Mouse (Mus musculus) hindbrain, embryonic 12.5 days (tissue): ENCODE data around the gene Pdxdc1. TPM values are rescaled to one million over a fixed set of nuclear protein-coding genes. Genes with fewer than 3 reads are reported as not detected.
A peak's percentile ranks its signal among the peaks of the same experiment; 100 is the strongest.
"Not testable (repeated sequence)": the region's sequence is repeated elsewhere in the genome, so short reads cannot be mapped to it uniquely, and the experiment has no call there.

Experiments
- ATAC-seq: fragments of 200-750 bp; cut with Nextera tagmentation; 2 replicates; pipeline ENCODE4 v1.8.0; 2017; ENCODE audit warnings: moderate TSS enrichment; ENCODE audit not compliant: low FRiP score
- H3K27ac ChIP-seq: fragments of 300-500 bp; sonication (generic); 2 replicates; pipeline ENCODE4 v1.5.1; 2016; ENCODE audit warnings: mild to moderate bottlenecking
- H3K27me3 ChIP-seq: fragments of 300-500 bp; sonication (generic); 2 replicates; pipeline ENCODE4 v1.6.1; 2016; ENCODE audit warnings: mild to moderate bottlenecking
- H3K36me3 ChIP-seq: fragments of 300-500 bp; sonication (generic); 2 replicates; pipeline ENCODE4 v1.6.1; 2016; ENCODE audit warnings: mild to moderate bottlenecking
- H3K4me1 ChIP-seq: fragments of 300-500 bp; sonication (generic); 2 replicates; pipeline ENCODE4 v1.6.1; 2016
- H3K4me2 ChIP-seq: fragments of 300-500 bp; sonication (generic); replicated peaks from 2 replicates; pipeline ENCODE4 v1.6.1; 2016; ENCODE audit warnings: mild to moderate bottlenecking
- H3K4me3 ChIP-seq: fragments of 300-500 bp; sonication (generic); 2 replicates; pipeline ENCODE4 v1.5.1; 2016; ENCODE audit warnings: mild to moderate bottlenecking
- H3K9ac ChIP-seq: fragments of 300-500 bp; sonication (generic); 2 replicates; pipeline ENCODE4 v1.6.1; 2016; ENCODE audit warnings: mild to moderate bottlenecking, moderate library complexity
- H3K9me3 ChIP-seq: fragments of 300-500 bp; sonication (generic); replicated peaks from 2 replicates; pipeline ENCODE4 v1.6.1; 2016; ENCODE audit warnings: mild to moderate bottlenecking
- WGBS: fragments of 180-500 bp; shearing (Covaris S2); methylation state at CpG from one replicate; pipeline ENCODE4 v1.1.7; 2016; 5-methylcytosine and 5-hydroxymethylcytosine counted together
- polyA plus RNA-seq: library from polyadenylated mRNA; unstranded; fragments of >200 nt; fragmentation: Nextera tagmentation; extraction: Ambion mirVana; gene quantifications from 2 replicates; pipeline ENCODE4 v1.2.1, GENCODE M21; 2016

Gene Pdxdc1
- polyA plus RNA-seq = 83.0 and 90.7 TPM in 2 replicates

DNA sequence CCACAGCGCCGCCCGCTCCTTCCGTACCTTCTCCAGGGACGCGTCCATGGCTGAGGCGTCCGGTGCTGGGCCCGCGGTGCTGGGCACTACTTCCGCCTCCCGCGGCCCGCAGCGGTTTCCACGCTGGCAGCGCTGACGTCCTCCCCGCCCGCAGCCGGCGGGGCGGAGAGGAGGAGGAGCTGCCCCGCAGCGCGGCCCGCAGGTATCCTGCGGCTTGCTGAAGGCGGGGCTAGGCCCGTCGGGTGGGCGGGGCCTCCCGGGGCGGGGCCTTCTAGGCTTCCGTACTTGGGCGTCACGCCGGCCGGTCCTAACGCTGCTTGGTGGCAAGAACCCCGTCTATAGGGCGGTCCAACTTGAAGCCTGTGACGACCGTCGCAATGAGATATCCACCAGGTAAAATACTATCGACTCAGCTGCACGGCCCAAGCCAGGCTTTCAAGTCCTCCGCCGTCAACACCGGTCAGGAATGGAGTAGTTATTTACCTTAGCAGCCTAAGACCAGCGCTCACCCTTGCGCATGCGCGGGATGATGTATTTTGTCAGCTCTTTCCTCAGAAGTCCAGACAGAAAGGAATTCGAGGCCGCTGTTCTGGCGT lies at the start of gene Pdxdc1, which contains the start of gene Mpv17l:
Gene Pdxdc1 (minus strand): TSS at position 244 of the 596 bp plus-strand sequence.
Gene Mpv17l (plus strand): TSS at position 274 of the 596 bp plus-strand sequence.
- Histone ChIP-seq H3K4me2 (peak within 1 kb of the TSS; percentile 61), H3K9ac (peak within 1 kb of the TSS; percentile 89), H3K27ac (peak within 1 kb of the TSS; percentile 89), H3K9me3 (no peaks in the 10 kb centered on the region), H3K4me3 (peak within 1 kb of the TSS; percentile 86), H3K4me1 (peaks cover 8% of the 10 kb centered on the region), H3K27me3 (no peaks in the 10 kb centered on the region), H3K36me3 (no peaks in the 10 kb centered on the region)
- under 1% methylated on average over 51 of the region's 57 CpGs for WGBS
- ATAC-seq = peak; percentile 98

DNA sequence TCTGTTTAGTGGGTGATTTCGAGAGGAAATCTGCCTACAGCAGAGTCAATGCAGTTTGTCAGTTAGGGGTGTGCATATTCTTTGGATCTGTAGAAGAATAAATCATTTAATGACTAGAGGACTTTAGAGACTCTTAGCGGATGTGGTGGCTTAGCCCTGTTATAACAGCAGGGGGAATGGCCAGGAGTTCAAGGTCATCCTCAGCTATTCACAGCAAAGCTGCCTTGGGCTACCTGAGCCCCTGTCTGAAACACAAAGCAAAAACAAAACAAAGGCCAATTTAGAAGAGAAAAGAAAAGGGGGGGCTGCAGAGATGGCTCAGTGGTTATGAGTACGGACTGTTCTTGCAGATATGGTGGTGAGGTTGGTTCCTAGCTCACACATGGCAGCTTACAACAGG lies 48.3 kb upstream of the Pdxdc1 start:
- ATAC-seq = no peak
- H3K27ac ChIP-seq = no peak overlapping the region
- H3K9me3 ChIP-seq = no peaks in the 10 kb centered on the region
- no peaks in the 10 kb centered on the region for H3K27me3 ChIP-seq
- no peak overlapping the region for H3K4me3 ChIP-seq
- WGBS = 82% methylated on average over 3 of the region's 3 CpGs
- no peak overlapping the region for H3K4me2 ChIP-seq
- H3K9ac ChIP-seq = no peak overlapping the region
- H3K36me3 ChIP-seq = no peaks in the 10 kb centered on the region
- no peaks in the 10 kb centered on the region for H3K4me1 ChIP-seq

DNA sequence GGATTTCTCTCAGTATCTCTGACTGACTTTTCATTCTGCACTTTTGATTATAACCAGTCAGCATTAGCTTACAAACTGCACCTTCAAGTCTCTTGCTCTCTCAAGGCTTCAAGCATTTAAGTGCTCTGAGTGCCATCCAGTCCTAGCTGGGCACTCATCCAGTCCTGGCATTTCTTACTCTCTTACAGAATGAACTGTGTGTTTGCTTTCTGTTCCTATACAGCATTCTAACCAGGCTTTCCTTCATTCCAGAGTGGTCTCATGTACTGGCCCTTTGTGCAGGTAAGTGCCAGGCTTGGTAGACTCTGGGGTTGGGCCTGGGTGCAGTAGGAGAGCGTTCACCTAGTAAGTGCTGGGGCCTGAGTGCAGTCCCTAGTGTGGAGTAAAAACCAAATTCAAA lies 43.4 kb upstream of the Pdxdc1 start:
- Histone ChIP-seq H3K27me3 (peaks cover 7% of the 10 kb centered on the region), H3K27ac (no peak overlapping the region), H3K9me3 (no peaks in the 10 kb centered on the region), H3K4me1 (peaks cover 2% of the 10 kb centered on the region), H3K4me3 (no peak overlapping the region), H3K36me3 (no peaks in the 10 kb centered on the region), H3K4me2 (no peak overlapping the region), H3K9ac (no peak overlapping the region)
- no peak for ATAC-seq
- 96% methylated on average over 1 of the region's 1 CpGs for WGBS

DNA sequence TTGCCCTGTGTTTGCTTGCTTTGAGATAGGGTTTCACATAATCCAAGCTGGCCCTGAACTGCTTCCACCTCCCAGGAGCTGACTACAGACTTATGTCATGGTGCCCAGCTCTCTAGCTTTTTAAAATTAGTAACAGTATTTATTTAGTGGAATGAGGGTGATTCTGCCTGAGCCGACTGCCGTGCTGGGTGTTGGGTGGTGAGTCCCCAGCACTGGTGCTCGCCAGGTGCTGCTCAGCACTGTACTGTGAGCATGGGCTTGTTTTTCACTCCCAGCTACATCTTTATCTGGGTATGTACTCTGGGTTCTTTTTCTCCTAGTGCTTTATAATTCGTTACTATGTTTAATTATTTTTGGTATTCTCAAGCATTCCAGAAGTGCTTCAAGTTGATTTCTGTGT lies 42.2 kb upstream of the Pdxdc1 start:
- no peak for ATAC-seq
- no peaks in the 10 kb centered on the region for H3K9me3 ChIP-seq
- H3K9ac ChIP-seq = no peak overlapping the region
- 81% methylated on average over 4 of the region's 4 CpGs for WGBS
- H3K4me2 ChIP-seq = no peak overlapping the region
- H3K27me3 ChIP-seq = peaks cover 13% of the 10 kb centered on the region
- H3K27ac ChIP-seq = no peak overlapping the region
- no peaks in the 10 kb centered on the region for H3K36me3 ChIP-seq
- H3K4me1 ChIP-seq = peaks cover 12% of the 10 kb centered on the region
- H3K4me3 ChIP-seq = no peak overlapping the region

DNA sequence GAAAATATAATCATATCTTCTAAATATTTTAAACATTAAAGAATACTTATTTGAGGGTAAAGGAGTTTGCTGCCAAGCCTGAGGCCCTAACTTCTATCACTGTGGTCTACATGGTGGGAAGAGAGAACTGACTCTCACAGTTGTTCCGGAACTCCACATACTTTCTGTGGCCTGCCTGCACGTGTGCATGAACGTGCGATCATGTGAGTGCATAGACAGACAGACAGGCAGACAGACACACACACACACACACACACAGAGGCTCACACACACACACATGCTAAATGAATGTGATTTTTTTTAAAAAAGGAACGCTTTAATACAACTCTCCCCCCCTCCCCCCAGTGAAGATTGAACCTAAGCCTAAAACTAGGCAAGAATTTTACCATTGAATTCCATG lies 41.8 kb upstream of the Pdxdc1 start:
- no peak overlapping the region for H3K4me2 ChIP-seq
- peaks cover 13% of the 10 kb centered on the region for H3K27me3 ChIP-seq
- peaks cover 14% of the 10 kb centered on the region for H3K4me1 ChIP-seq
- no peaks in the 10 kb centered on the region for H3K36me3 ChIP-seq
- 81% methylated on average over 5 of the region's 5 CpGs for WGBS
- no peak for ATAC-seq
- H3K9me3 ChIP-seq = no peaks in the 10 kb centered on the region
- H3K27ac ChIP-seq = no peak overlapping the region
- no peak overlapping the region for H3K4me3 ChIP-seq
- H3K9ac ChIP-seq = no peak overlapping the region

DNA sequence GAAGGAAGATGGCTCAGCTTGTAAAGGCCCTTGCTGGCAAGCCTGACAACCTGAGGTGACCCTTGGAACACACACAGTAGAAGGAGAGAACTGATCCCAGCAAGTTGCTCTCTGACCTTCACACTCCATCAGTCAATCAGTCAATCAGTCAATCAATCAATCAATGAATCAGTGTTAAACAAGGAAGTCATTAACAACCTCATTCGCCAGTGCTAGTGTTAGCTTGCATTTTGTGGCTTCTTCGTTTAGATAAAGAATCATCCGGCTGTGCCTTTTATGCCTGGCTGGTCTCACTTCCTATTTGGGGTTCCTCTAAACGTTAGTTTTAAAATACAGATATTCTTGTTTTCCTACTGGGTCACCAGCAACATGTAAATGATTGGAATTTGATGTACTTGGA lies 41.2 kb upstream of the Pdxdc1 start:
- H3K27me3 ChIP-seq = peaks cover 13% of the 10 kb centered on the region
- H3K27ac ChIP-seq = no peak overlapping the region
- 63% methylated on average over 4 of the region's 4 CpGs for WGBS
- no peaks in the 10 kb centered on the region for H3K9me3 ChIP-seq
- peaks cover 14% of the 10 kb centered on the region for H3K4me1 ChIP-seq
- H3K4me2 ChIP-seq = no peak overlapping the region
- no peak overlapping the region for H3K9ac ChIP-seq
- no peak for ATAC-seq
- no peaks in the 10 kb centered on the region for H3K36me3 ChIP-seq
- no peak overlapping the region for H3K4me3 ChIP-seq

DNA sequence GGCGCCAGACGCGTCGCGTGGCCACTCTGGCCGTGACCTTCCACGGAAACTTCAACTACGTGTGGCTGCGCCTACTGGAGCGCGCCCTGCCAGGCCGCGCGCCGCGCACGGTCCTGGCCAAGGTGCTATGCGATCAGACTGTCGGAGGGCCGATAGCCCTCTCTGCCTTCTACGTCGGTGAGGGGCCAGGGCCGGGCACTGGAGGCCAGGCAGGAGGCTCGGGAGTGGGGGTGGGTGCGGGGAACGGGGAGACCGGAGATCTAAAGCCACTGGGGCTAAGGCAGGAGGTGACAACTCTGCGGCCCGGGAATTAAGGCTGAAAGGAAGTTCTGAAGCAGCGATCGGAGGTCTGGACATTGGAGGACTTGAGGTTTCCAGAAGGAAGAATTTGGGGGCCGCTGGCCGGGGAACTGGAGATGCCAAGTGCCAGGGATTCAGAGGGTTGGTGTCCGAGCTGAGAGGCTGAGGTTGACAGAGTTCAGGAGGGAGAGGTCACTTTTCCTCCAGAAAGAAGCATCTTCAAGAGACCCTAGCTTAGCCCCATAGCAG lies 38.0 kb upstream of the Pdxdc1 start:
- Histone ChIP-seq H3K36me3 (no peaks in the 10 kb centered on the region), H3K4me1 (peaks cover 14% of the 10 kb centered on the region), H3K27ac (no peak overlapping the region), H3K4me2 (peak overlapping the region; percentile 98), H3K27me3 (peaks cover 13% of the 10 kb centered on the region), H3K4me3 (peak overlapping the region; percentile 60), H3K9me3 (no peaks in the 10 kb centered on the region), H3K9ac (peak overlapping the region; percentile 63)
- ATAC-seq = peak; percentile 88
- 2% methylated on average over 34 of the region's 34 CpGs for WGBS

DNA sequence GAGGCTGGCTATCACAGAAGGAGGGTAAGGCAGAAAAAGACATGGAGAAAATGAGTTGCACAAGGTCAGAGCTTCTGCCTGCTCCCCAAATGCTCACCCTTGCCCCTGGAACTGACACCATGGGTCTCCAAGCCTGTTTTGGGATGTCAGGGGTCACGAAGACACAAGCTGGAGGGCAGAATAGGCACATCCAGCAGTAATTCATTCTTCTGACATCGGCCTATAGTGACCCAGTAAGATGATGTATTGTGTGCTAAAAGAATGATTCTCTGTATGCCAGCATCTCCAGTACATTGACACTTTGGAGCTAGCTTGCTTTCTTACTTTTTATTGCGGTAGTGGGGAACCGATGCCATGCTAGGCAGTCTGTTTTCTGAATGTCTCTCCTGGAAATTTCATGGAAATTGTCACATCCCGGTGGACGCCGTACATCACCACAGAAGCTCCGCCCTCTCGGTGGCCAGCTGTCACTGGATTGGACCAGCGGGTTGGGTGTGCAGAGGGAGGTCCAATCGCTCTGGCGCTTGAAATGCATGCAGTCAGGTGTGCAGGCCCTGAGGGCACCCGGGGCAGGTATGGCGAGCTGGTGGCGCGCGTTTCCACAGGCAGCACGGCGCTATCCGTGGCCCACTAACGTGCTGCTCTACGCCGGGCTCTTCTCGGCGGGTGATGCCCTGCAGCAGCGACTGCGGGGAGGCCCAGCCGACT lies 37.4 kb upstream of the Pdxdc1 start:
- no peak overlapping the region for H3K27ac ChIP-seq
- no peaks in the 10 kb centered on the region for H3K9me3 ChIP-seq
- H3K36me3 ChIP-seq = no peaks in the 10 kb centered on the region
- H3K4me3 ChIP-seq = peak overlapping the region; percentile 60
- H3K4me2 ChIP-seq = peak overlapping the region; percentile 98
- peaks cover 13% of the 10 kb centered on the region for H3K27me3 ChIP-seq
- peak; percentile 98 for ATAC-seq
- H3K4me1 ChIP-seq = peaks cover 14% of the 10 kb centered on the region
- H3K9ac ChIP-seq = peak overlapping the region; percentile 63
- 4% methylated on average over 28 of the region's 28 CpGs for WGBS

DNA sequence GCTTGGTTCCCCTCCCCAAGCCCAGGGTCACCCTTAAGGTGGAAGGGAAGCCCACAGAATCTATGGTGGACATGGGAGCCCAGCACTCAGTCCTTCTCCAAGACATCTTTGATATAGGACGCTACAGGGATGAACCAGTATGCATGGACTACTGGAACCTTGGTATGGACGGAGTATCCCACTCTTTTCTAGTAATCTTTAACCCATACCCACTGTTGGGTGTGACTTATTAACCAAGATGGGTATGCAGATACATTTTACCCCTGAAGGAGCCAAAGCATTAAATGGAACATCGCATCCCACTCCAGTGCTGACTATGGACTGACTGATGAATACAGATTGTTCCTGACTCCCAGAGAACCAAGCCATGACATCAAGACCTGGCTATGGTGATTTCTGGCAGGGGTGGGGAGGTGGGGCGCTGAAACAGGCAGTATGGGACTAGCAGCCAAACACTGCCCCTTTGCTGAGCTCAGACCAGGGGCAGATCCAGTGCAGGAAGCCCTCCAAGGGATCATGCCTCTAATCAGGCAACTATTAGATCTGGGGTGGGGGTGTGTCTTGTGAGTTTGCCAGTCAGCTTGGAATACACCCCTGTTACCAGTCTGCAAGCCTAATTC lies 24.6 kb upstream of the Pdxdc1 start:
- Histone ChIP-seq H3K27me3 (no peaks in the 10 kb centered on the region), H3K27ac (no peak overlapping the region), H3K4me2 (no peak overlapping the region), H3K9ac (no peak overlapping the region), H3K9me3 (no peaks in the 10 kb centered on the region; the same call in 1 of the 2 replicates), H3K4me1 (no peaks in the 10 kb centered on the region), H3K4me3 (no peak overlapping the region), H3K36me3 (no peaks in the 10 kb centered on the region)
- WGBS = 82% methylated on average over 4 of the region's 4 CpGs
- ATAC-seq = no peak

DNA sequence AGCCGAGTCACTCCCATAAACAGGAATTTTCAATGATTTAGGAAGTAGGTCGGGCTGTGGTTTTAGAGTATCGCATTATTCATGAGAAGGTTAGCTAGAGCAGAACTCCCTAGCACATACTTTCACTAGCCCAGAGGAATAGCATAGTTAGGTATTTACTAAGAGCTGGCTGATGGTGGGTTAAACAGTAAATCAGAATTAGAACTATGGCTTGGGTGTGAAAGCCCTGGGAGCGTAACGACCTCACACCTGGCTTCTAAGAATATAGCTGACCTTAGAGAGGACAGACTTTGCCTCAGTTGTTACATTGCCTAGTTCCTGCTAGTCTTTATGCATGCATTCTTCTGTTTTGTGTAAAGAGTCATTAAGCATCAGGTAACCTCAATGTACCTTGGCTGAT lies 20.0 kb upstream of the Pdxdc1 start:
- ATAC-seq, H3K27ac ChIP-seq, H3K4me1 ChIP-seq, H3K9ac ChIP-seq, H3K27me3 ChIP-seq, H3K36me3 ChIP-seq, H3K4me2 ChIP-seq, H3K9me3 ChIP-seq, H3K4me3 ChIP-seq: not testable (repeated sequence)
- whole genome bisulfite sequencing = 92% methylated on average over 5 of the region's 5 CpGs

DNA sequence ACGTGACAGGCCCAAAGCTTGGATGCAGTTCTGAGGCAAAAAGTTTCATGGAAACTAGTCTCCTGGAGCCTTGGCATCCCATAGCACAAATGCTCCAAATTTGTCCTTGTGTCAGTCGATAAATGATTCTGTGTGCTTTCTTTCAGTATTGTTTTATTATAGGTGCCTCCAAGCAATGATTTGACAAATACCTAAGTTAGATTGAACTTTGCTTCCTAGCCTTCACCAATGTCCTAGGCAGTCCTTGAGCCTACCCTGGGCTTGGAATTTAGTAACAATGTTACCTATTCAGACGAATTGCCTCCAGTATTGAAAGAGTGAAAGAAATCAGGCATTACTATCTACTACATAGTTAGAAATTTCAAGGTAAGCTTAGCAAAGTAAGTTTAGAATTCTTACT lies 19.6 kb upstream of the Pdxdc1 start:
- H3K4me1 ChIP-seq, H3K36me3 ChIP-seq, H3K9ac ChIP-seq, H3K27ac ChIP-seq, H3K4me2 ChIP-seq, ATAC-seq, H3K27me3 ChIP-seq, H3K9me3 ChIP-seq, H3K4me3 ChIP-seq: not testable (repeated sequence)
- WGBS = 88% methylated on average over 3 of the region's 3 CpGs

DNA sequence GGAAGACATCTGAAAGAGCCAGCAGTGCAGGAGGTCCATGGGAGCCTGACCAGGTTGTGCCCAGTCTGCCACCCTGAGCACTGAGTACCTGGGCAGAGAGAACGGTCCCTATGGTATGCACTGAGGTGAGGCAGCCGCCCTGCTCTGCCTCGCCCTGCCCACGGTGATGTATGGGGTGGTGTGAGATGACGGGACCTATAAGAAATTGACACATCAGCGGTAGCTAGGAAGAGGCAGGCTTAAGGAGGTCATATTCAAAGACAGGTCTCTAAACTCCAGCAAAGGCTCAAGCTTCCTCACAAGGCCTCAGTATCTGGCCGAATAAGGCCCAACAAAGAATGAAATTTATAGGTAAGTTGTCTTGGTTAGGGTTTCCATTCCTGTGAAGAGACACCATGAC lies 18.9 kb upstream of the Pdxdc1 start:
- Histone ChIP-seq H3K9ac (no peak overlapping the region), H3K9me3 (no peaks in the 10 kb centered on the region; the same call in 1 of the 2 replicates), H3K36me3 (peaks cover 6% of the 10 kb centered on the region; the same call in 1 of the 2 replicates), H3K4me1 (no peaks in the 10 kb centered on the region), H3K4me3 (no peak overlapping the region), H3K4me2 (no peak overlapping the region), H3K27ac (no peak overlapping the region), H3K27me3 (no peaks in the 10 kb centered on the region)
- WGBS = 96% methylated on average over 7 of the region's 7 CpGs
- ATAC-seq = no peak
